In the genomic region with DNA sequence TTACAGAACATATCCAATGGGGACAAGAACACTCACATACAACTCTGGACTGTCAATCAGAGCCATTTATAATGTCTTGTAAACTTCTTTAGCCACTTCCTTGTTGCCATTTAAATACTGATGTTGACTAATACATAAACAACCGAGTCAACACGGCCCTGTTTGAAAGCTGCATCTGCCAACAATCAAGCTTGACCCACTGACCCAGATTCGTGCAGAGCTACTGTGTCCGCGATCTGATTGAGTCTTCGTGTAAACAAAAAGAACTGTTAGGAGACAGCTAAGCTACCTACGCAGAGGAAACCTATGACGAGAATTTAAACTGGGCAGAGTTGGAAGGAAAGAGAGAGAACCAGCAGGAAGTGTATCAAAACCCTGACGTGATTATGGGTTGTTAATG, we compare ENCODE assay signal across 27 mouse cellular contexts. TPM values are rescaled to one million over a fixed set of nuclear protein-coding genes. Genes with fewer than 3 reads are reported as not detected.
A peak's percentile ranks its signal among the peaks of the same experiment; 100 is the strongest.
DNase-seq lines count a peak whose midpoint lies in the region; ATAC-seq and TF ChIP-seq lines count a peak whose summit lies in the region.
"Had no signal": no experiment of that assay in that cellular context is flagged by ENCODE, and none has a peak within 500 bp of the region (broad histone marks: within the 10 kb centered on the region; RNA-seq: fewer than 3 reads in every experiment).

No protein-coding gene starts in this region.

- H3K4me2 ChIP-seq in liver, postnatal 0 days (ENCODE audit: low read depth, low read length) = no peak overlapping the region
- no peak overlapping the region for H3K4me2 ChIP-seq in liver, embryonic 12.5 days
- H3K4me2 ChIP-seq: embryonic facial prominence, embryonic 12.5 days; embryonic facial prominence, embryonic 15.5 days; heart, embryonic 12.5 days; heart, embryonic 15.5 days; hindbrain, embryonic 14.5 days had no signal

- 52% methylated on average over 9 of the region's 9 CpGs for WGBS in liver, postnatal 0 days (ENCODE audit: insufficient replicate concordance)
- WGBS in liver, embryonic 12.5 days (ENCODE audit: insufficient replicate concordance) = 59% methylated on average over 9 of the region's 9 CpGs

- H3K9ac ChIP-seq in liver, postnatal 0 days (replicated peaks) = no peak overlapping the region
- no peak overlapping the region for H3K9ac ChIP-seq in liver, embryonic 12.5 days
- H3K9ac ChIP-seq: embryonic facial prominence, embryonic 12.5 days; embryonic facial prominence, embryonic 15.5 days; forebrain, postnatal 0 days; heart, embryonic 12.5 days; heart, embryonic 15.5 days; hindbrain, embryonic 14.5 days had no signal

- H3K27ac ChIP-seq in liver, postnatal 0 days (ENCODE audit: low read depth) = no peak overlapping the region
- no peak overlapping the region for H3K27ac ChIP-seq in liver, embryonic 12.5 days
- H3K27ac ChIP-seq: embryonic facial prominence, embryonic 12.5 days; embryonic facial prominence, embryonic 15.5 days; heart, adult 2 months; heart, embryonic 15.5 days; hindbrain, embryonic 14.5 days; hindbrain, postnatal 0 days had no signal

- H3K4me3 ChIP-seq in liver, postnatal 0 days (ENCODE audit: low read depth, low read length) = no peak overlapping the region
- no peak overlapping the region for H3K4me3 ChIP-seq in liver, embryonic 12.5 days
- H3K4me3 ChIP-seq: embryonic facial prominence, embryonic 12.5 days; embryonic facial prominence, embryonic 15.5 days; heart, adult 2 months; heart, embryonic 12.5 days; heart, embryonic 15.5 days had no signal

- no peak for TF ChIP-seq CTCF in liver, postnatal 0 days (IDR thresholded peaks at IDR 0.05; ENCODE audit: low read depth)

- DNase-seq in heart, adult 11 months = peak; percentile 72
- DNase-seq in heart, adult 9 months (ENCODE audit: low spot score in 2 of 2) = no peak
- DNase-seq in liver, postnatal 0 days = no peak
- DNase-seq in retina, adult 2 months (ENCODE audit: low read depth, low spot score) = peak; percentile 13
- peak; percentile 28 for DNase-seq in retina, postnatal 7 days (ENCODE audit: low read depth, low spot score)
- DNase-seq in frontal cortex, postnatal 14 days (ENCODE audit: low spot score in 2 of 2) = no peak
- no peak for DNase-seq in urinary bladder, postnatal 36 days (ENCODE audit: low spot score in 2 of 2)
- DNase-seq: adrenal gland, postnatal 10 days; adrenal gland, postnatal 36 days; cerebellum, adult 11 months; cerebellum, adult 2 months; cerebellum, adult 9-11 months; cerebellum, postnatal 25 days; forebrain, postnatal 0 days; gastrocnemius, postnatal 25 days; heart, adult 2 months; heart, postnatal 10 days; heart, postnatal 36 days had no signal

- TF ChIP-seq EP300 in liver, postnatal 0 days (IDR thresholded peaks at IDR 0.05; ENCODE audit: low read depth) = no peak

- peaks cover 19% of the 10 kb centered on the region for H3K36me3 ChIP-seq in liver, postnatal 0 days (replicated peaks; ENCODE audit: insufficient read depth, low read length)
- H3K36me3 ChIP-seq in liver, embryonic 12.5 days = no peaks in the 10 kb centered on the region

- peak; percentile 40; the same call in 1 of the 2 replicates for ATAC-seq in liver, postnatal 0 days
- ATAC-seq in liver, embryonic 12.5 days = no peak
- ATAC-seq: forebrain, embryonic 14.5 days; forebrain, postnatal 0 days; hindbrain, postnatal 0 days; Patski had no signal

- 0 out of 2 replicates have a peak, but pooled peaks cover 2% of the 10 kb centered on the region for H3K4me1 ChIP-seq in liver, postnatal 0 days (ENCODE audit: insufficient read depth)
- no peaks in the 10 kb centered on the region for H3K4me1 ChIP-seq in liver, embryonic 12.5 days

- no peaks in the 10 kb centered on the region for H3K27me3 ChIP-seq in liver, postnatal 0 days (ENCODE audit: insufficient read depth, low read length)
- no peaks in the 10 kb centered on the region for H3K27me3 ChIP-seq in liver, embryonic 12.5 days (replicated peaks)
- H3K27me3 ChIP-seq: embryonic facial prominence, embryonic 12.5 days; embryonic facial prominence, embryonic 15.5 days; heart, embryonic 12.5 days; heart, embryonic 15.5 days; Patski had no signal

- no peaks in the 10 kb centered on the region for H3K9me3 ChIP-seq in liver, postnatal 0 days (ENCODE audit: low read length)
- H3K9me3 ChIP-seq in liver, embryonic 12.5 days (replicated peaks) = no peaks in the 10 kb centered on the region
- H3K9me3 ChIP-seq: embryonic facial prominence, embryonic 12.5 days; embryonic facial prominence, embryonic 15.5 days; heart, embryonic 12.5 days; heart, embryonic 15.5 days had no signal

RNA-seq across cellular contexts. Expression of a gene that starts 33.0 kb away (rescaled TPM):
- polyA plus RNA-seq in liver, postnatal 0 days (2015; fragmentation: Nextera tagmentation; extraction: Ambion mirVana) = not detected in 2 replicates
- 0.07 and 0.11 TPM in 2 replicates for polyA plus RNA-seq in liver, embryonic 12.5 days (2016; fragmentation: Nextera tagmentation; extraction: Ambion mirVana)

RNA-seq across cellular contexts. Expression of a gene that starts 42.5 kb away (rescaled TPM):
- 5.0 and 5.4 TPM in 2 replicates for polyA plus RNA-seq in liver, postnatal 0 days (2015; fragmentation: Nextera tagmentation; extraction: Ambion mirVana)
- polyA plus RNA-seq in liver, embryonic 12.5 days (2016; fragmentation: Nextera tagmentation; extraction: Ambion mirVana) = 1.6 and 1.8 TPM in 2 replicates

Comparison
In these comparisons a context has a peak if more than half of its experiments do, and no peak if none do; other contexts are left out.
1. DNase-seq: peak in heart, adult 11 months (single experiment), retina, adult 2 months (single experiment) and retina, postnatal 7 days (single experiment); none in heart, adult 9 months (0 of 2), liver, postnatal 0 days (single experiment), frontal cortex, postnatal 14 days (0 of 2) and urinary bladder, postnatal 36 days (0 of 2).